Mouse (Mus musculus): ENCODE measurements around the gene Pygo1. TPM values are rescaled to one million over a fixed set of nuclear protein-coding genes. Genes with fewer than 3 reads are reported as not detected.

Pygo1 gene
- total RNA-seq (2022), result 10 to 100 TPM; 12.9 to 16.4 (median 14.2) TPM

GRCm38 (mm10) chr9:72925021-72925934 is at the start of gene Pygo1:
Gene Pygo1 (plus strand): TSS chr9:72925645.
- peak; percentile 17 for DNase-seq (ENCODE audit: low spot score)

DNA sequence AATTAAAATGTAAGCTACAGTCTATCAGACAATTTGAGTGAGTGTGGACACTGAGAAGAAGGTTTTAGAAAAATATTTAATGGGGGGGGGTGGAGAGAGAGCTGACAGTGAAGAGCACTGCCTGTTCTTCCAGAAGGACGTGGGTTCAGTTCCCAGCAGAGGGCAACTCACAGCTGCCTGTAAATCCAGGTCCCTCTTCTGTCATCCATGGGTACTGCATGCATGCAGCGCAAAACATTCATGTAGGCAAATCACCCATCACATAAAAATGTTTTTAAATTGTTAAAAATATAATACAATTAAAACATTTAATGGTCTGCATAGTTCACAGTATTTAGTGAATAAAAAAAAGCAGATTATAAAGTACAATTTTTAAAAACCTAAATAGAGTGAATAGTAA is 49.6 kb upstream of the Pygo1 start:
- DNase-seq (ENCODE audit: low spot score), result no peak

DNA sequence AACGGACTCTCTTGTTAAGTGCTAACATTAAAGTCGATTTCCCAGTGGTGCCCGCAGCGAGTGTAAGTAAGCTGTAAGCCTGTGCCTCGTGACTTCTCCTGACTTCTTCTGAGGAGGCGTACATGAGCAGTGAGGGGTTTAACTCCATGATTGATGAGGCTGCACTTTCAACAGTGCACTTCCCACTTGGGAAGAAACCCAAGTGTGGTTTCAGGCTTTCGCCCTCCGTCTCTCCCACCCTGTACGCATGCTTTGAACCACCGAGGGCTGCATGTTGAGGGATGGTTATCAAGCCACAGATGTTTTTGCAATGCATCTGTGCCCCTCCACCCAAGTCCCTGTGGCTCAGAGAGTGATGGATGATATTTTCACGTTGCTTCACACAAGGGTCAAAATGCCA is 47.5 kb upstream of the Pygo1 start:
- DNase-seq (ENCODE audit: low spot score), result no peak

DNA sequence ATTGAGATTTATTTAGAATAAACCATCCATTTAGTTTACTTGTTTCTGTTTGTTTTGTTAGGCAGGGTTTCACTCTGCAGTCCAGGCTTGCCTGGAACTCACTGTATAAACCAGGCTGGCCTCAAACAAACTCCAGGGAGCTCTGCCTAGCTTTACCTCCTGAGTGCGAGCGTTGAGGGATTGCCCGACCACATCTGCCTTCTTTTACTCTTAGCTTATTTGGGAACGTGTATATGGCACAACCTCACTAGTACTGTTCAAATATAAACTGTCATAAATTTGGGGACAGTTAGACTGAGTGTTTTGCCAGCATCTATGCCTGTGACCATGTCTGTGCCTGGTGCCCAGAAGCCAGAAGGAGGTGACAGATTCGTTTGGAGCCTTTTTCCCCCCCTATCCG is 46.8 kb upstream of the Pygo1 start:
- DNase-seq (ENCODE audit: low spot score), result no peak

DNA sequence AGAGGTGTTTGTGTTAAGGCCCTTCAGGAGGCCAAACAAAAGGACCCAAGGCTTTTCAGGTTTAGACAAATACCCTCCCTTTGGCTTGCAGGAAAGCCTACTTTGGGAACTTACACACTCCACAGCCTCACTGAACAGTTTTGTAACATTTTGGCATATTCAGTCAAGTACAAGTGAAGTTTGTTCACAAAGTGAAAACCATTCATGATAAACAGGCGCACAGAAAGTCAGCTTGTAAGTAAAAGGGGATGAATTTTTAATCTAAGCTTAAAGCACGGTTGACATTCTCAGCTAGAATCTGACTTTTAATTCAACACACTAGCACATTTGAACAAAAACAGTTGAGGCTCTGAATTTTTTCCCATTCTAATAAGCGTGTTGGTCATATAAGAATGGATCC is 45.8 kb upstream of the Pygo1 start:
- DNase-seq (ENCODE audit: low spot score), result no peak

- DNase-seq (ENCODE audit: low spot score), result peak; percentile 18
Measured at GRCm38 (mm10) chr9:72880225-72880960, 45.1 kb upstream of the Pygo1 start.

GRCm38 (mm10) chr9:72881026-72881768 is 44.2 kb upstream of the Pygo1 start:
- DNase-seq (ENCODE audit: low spot score), result peak; percentile 71

GRCm38 (mm10) chr9:72883940-72884339 is 41.5 kb upstream of the Pygo1 start:
- DNase-seq (ENCODE audit: low spot score), result peak; percentile 49

GRCm38 (mm10) chr9:72889777-72890176 is 35.7 kb upstream of the Pygo1 start:
- no peak for DNase-seq (ENCODE audit: low spot score)

DNA sequence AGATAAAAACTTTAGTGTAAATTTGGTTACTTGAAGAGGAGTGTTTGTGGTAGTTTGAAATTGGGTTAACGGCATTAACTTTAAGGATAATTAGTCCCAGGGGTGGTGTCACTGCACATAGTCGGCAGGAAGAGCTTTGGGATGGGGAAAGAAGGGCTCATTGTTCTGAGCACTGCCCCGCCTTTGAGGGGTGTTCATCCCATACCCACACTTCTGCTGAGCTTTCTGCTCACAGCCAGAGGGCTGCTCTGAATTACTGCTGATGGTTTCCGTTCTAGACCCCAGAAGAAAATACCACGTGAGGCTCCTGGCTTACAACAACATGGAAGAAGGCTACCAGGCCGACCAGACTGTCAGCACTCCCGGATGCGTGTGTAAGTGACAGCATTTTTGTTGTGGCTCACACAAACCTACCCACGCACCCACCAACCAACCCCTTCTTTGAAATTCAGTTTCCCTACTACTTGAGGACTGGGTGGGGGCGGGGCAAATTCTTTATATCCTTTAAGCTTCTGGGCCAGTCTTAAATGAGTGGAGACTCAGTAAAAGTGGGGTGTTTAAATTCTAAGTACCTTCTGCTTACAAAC is 34.9 kb upstream of the Pygo1 start:
- no peak for DNase-seq (ENCODE audit: low spot score)

DNA sequence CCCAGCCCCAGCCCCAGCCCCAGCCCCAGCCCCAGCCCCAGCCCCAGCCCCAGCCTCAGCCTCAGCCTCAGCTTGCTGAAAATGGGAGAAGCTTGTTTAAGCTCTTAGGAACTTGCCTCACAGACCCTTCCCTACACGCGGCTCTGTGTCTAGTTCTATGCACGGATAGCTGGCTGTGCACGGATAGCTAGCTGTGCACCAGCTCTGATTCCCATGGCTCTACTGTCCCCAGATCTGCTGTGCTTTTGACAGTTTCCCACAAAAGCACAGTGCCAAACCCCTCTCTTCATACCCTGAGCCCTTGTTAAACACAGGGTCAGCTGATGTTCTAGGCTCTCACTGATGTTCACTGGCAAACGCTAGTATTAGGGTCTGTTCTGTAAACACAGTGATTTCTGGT is 32.7 kb upstream of the Pygo1 start:
- DNase-seq (ENCODE audit: low spot score), result no peak

DNA sequence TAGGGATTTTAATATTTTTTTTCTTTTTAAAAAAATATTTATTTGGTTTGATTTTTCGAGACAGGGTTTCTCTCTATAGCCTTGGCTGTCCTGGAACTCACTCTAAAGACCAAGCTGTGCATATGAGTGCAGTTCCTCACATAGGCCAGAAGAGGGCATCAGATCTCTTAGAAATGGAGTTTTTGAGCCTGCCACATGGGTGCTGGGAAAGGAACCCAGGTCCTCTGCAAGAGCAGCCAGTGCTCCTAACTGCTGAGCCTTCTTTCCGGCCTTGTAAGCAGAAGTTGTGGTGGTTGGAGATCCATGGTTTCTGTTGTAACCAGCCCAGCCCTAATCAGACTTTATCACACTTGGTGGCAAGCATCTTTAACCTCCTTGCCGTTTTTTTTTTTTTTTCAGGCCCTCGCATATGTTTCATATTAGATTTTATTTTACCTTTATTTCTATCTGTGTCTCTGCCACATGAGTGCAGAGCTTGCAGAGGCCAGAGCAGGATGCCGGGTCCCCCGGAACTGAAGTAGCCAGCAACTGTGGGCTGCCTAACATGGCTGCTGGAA is 30.6 kb upstream of the Pygo1 start:
- DNase-seq (ENCODE audit: low spot score), result no peak

GRCm38 (mm10) chr9:72902057-72902456 is 23.4 kb upstream of the Pygo1 start:
- DNase-seq (ENCODE audit: low spot score), result no peak

GRCm38 (mm10) chr9:72902611-72903010 is 22.8 kb upstream of the Pygo1 start:
- no peak for DNase-seq (ENCODE audit: low spot score)

DNA sequence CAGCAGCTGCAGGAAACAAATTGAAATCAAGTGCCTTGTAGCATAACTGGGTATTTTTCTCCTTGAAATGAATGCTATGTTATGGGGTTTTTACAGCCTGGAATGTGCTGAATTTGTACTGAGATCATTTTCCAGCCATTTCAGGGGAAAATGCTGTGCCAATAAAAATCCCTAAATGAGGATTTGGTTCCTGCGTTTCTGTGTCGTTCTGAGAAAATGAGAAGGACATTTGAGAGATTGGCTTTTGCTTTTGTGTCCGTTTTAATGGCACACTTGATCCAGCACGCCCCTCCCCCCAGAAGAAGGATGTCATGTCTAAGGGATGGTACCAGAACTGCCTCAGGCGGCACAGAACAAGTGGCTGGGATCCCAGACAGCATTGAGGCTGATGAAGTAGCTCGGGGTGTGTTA is 18.7 kb upstream of the Pygo1 start:
- DNase-seq (ENCODE audit: low spot score), result no peak

DNA sequence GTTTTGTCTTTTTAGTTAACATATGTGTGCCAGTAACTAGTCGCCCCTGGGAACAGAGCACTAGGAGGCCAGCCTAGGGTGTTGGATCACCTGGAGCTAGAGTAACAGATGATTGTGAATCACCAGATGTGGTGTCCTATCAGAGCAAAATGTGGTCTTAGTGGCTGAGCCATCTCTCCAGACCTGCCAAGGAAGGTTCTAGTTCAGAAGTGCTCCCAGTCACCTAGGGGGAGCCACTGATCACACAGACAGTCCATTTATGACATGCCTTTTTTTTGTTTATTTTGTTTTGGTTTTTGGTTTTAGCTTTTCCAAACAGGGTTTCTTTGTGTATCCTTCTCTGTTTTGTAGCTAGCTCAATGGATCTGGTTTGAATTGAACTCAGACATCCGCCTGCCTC is 14.1 kb upstream of the Pygo1 start:
- DNase-seq (ENCODE audit: low spot score), result no peak

DNA sequence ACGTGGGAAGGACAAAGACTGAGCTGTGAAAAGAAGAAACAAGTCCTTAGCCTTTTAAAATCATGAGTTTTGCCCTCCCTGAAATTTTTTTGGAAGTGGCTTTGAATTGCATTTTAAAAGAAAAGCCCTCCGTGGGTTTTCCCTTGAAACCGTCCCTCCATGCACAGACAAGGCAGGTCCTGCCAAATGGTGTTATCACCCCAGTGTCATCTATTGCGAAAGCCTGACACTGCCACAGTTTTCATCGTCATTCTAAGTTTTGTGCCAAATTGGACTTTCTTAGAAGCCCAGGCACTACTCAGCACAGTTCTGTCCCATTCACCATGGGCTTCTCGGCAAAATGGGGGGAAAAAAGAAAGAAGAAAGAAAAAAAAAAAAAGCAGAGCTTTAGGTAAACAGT is 11.9 kb upstream of the Pygo1 start:
- DNase-seq (ENCODE audit: low spot score), result no peak

DNA sequence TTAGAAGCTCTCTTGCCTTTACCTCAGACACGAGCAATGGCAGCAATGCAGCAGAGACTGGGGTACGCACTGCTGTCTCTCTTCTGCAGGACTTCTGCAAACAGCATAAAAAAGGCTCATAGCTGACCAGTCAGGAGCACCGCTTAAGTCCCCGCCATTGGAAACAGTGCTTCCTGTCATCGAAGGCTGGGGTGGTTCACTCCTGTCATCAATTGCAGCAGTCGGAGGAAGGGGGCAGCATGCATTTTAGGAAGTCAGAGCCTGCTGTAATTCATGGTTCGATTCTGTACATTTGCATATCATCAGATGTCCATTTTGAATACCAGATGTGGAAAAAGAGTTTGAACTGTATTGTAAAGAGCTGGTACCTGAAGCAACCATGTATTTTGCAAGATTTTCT is 9.7 kb upstream of the Pygo1 start:
- DNase-seq (ENCODE audit: low spot score), result no peak

- DNase-seq (ENCODE audit: low spot score), result no peak
Measured at GRCm38 (mm10) chr9:72923068-72923467, 2.4 kb upstream of the Pygo1 start.

DNA sequence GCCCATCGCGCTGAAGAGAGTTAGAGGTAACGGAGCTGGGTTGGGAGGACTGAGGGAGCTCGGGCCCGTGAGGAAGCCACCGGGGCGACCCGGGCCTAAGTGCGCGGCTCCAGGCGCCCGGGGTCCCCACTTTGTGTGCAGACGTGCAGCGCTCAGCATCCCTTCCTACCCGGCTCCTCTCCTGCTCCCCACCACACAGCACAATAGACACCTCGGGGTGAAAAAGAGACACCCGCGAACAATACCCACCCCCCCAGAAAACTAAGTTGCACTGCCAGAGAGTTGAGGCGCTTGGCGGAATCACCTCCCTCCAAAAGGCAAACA is 452 bp downstream of the Pygo1 start:
- no peak for DNase-seq (ENCODE audit: low spot score)

DNA sequence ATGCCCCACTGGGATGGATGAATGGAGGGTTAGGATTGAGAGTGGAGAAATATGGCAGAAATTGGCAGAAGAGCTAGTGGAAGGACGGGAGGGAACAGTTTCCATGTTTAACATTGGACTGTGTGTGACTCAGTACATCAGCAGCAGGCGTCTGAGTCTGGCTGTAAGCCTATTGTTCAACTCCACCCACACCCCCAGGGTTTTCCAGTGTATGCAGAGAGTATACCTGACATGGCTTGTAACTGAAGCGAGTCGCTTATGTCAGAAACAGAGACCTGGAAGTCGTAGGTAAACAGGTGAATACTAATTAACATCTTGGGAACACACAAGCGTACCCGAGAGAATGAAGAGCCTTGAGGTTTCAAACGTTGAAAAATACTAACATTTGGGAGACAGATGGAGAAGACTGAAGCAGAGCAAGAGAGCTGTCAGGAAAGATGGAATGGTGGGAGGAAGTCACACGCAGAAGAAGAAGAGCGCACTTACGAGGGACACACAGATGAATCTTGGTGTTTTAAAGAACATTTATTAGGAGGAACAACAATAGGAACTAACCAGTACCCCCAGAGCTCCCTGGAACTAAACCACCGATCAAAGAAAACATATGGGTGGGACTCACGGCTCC is 5.8 kb downstream of the Pygo1 start:
- DNase-seq (ENCODE audit: low spot score), result no peak

Data from heart, adult 8-10 months (tissue).